Mouse (Mus musculus) neural tube, embryonic 11.5 days (tissue): ENCODE data around the gene Zdhhc1. TPM values are rescaled to one million over a fixed set of nuclear protein-coding genes. Genes with fewer than 3 reads are reported as not detected.
A peak's percentile ranks its signal among the peaks of the same experiment; 100 is the strongest.

Source experiments
- ATAC-seq: fragments of 200-750 bp; cut with Nextera tagmentation; 2 replicates; pipeline ENCODE4 v1.8.0; 2017; ENCODE audit warnings: moderate number of reproducible peaks, mild to moderate bottlenecking, moderate TSS enrichment, moderate library complexity; ENCODE audit not compliant: insufficient read depth, low FRiP score, low TSS enrichment
- DNase-seq: peaks from one replicate; pipeline ENCODE4 v3.0.0-alpha.2; 2015; ENCODE audit warnings: low spot score
- H3K27ac ChIP-seq: fragments of 300-500 bp; sonication (generic); 2 replicates; pipeline ENCODE4 v1.5.1; 2014; ENCODE audit warnings: low read depth, mild to moderate bottlenecking, low read length
- H3K27me3 ChIP-seq: fragments of 300-500 bp; sonication (generic); 2 replicates; pipeline ENCODE4 v1.6.1; 2014; ENCODE audit warnings: mild to moderate bottlenecking, low read length, mixed read lengths; ENCODE audit not compliant: control insufficient read depth, insufficient read depth
- H3K36me3 ChIP-seq: fragments of 300-500 bp; sonication (generic); 2 replicates; pipeline ENCODE4 v1.6.1; 2014; ENCODE audit warnings: mild to moderate bottlenecking, low read length, moderate library complexity, mixed read lengths; ENCODE audit not compliant: control insufficient read depth, insufficient read depth
- H3K4me1 ChIP-seq: fragments of 300-500 bp; sonication (generic); 2 replicates; pipeline ENCODE4 v1.6.1; 2014; ENCODE audit warnings: low read length, mixed read lengths; ENCODE audit not compliant: control insufficient read depth, insufficient read depth
- H3K4me2 ChIP-seq: fragments of 300-500 bp; sonication (generic); 2 replicates; pipeline ENCODE4 v1.6.1; 2014; ENCODE audit warnings: low read depth, mild to moderate bottlenecking, moderate library complexity
- H3K4me3 ChIP-seq: fragments of 300-500 bp; sonication (generic); 2 replicates; pipeline ENCODE4 v1.5.1; 2014; ENCODE audit warnings: low read depth, low read length
- H3K9ac ChIP-seq: fragments of 300-500 bp; sonication (generic); 2 replicates; pipeline ENCODE4 v1.6.1; 2014; ENCODE audit warnings: mild to moderate bottlenecking, low read length
- H3K9me3 ChIP-seq: fragments of 300-500 bp; sonication (generic); 2 replicates; pipeline ENCODE4 v1.6.1; 2016; ENCODE audit warnings: low read length; ENCODE audit not compliant: control insufficient read depth
- WGBS: fragments of 180-500 bp; shearing (Covaris S2); extraction: QIAGEN DNeasy Blood & Tissue Kit; methylation state at CpG from one replicate; pipeline ENCODE4 v1.1.7; 2014; 5-methylcytosine and 5-hydroxymethylcytosine counted together
- polyA plus RNA-seq: library from polyadenylated mRNA; unstranded; fragments of >200 nt; fragmentation: Nextera tagmentation; extraction: Ambion mirVana; gene quantifications from 2 replicates; pipeline ENCODE4 v1.2.1, GENCODE M21; 2014

Zdhhc1 gene
- 18.5 and 18.9 TPM in 2 replicates for polyA plus RNA-seq

DNA sequence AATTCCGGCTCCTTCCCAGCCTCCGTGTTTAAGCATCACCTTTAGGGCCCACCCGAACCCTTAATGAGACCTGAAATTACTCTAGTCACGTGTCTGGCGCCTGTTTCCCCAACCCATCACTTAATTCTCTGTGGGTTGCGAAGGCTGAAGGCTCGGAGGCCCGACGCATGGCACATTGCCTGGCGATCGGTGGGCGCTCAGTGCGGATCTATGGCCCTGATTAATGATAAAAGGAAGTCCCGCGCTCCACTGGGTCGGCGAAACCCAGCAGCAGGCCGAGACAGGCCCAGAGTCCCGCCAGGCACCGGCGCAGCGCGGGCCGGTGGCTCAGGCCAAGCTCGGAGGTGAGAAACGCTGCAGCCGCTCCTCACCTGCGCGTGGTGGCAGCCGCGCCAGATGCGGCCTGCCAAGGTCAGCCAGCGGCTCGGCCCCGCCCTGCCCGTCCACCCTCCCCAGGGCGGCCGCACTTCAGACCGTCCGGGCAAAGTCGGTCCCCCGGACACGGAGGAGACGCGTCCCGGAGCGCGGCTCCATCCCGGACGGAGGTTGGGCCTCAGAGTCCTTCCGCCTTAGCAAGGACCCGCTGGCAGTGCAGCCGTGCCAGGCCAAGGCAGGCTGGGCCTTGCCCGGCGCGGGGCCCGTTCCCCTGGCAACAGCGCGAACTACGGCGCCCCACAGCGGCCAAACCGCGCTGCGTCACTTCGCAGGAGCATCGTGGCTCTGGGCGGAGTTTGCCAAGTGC lies at the start of gene Zdhhc1:
TSS of gene Zdhhc1 (minus strand) at position 464 of the 742 bp plus-strand sequence.
- peaks cover 7% of the 10 kb centered on the region for H3K4me1 ChIP-seq
- no peaks in the 10 kb centered on the region for H3K9me3 ChIP-seq
- no peaks in the 10 kb centered on the region for H3K27me3 ChIP-seq
- peak within 1 kb of the TSS; percentile 87 for H3K9ac ChIP-seq
- H3K4me3 ChIP-seq = peak within 1 kb of the TSS; percentile 77
- peak; percentile 92 for DNase-seq
- peak within 1 kb of the TSS; percentile 91 for H3K4me2 ChIP-seq
- no peak within 1 kb of the TSS for H3K27ac ChIP-seq
- no peaks in the 10 kb centered on the region for H3K36me3 ChIP-seq
- under 1% methylated on average over 65 of the region's 68 CpGs for whole genome bisulfite sequencing
- peak; percentile 90 for ATAC-seq

DNA sequence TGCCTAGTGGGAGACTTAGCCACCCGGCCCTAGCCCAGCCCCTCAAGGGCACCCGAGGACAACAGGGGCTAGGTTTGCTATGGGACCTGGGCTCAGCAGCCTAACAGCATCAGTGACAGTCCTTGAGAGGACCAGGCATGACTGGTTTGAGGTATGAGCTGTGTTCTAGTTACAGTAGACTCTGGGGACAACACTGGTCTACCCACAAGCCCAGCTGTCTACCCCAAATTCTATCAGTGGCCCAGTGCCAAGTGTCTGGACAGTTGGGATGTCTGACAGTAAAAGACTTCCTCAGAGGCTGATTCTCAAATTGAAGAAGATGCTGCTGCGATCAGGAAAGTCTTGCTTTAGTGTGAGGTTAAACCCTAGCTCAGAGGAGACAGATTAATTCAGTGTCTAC lies 48.5 kb upstream of the Zdhhc1 start:
- no peak for ATAC-seq

DNA sequence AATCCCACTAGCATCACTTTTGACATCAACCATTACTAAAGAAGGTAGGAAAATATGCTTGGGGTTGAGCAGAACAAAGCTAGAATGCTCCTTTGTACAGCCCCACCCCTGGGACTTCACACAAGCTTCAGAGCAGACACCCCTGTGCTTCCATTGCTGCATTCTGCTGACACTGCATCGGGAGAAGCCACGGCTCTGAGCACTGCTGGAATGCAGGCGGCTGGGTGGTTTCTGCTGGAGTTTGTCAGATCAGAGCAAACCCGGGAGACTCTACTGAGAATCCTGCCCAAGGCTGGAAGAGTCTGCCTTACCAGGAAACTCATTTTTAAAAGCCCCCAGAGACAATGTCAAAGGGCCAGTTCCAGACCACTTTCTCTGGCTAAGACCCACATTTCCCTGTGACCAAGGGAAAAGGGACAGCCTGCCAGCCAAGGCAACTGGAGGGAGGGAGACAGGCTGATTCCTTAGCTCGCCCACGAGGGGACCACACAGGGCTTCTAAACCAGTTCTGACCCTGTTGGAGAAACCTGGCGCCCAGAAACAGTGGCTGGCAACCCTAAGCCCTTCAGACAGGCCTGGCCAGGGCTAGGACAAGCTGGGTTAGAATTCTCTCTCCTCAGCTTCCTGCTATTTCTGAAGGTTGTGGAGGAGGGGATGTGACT lies 48.0 kb upstream of the Zdhhc1 start:
- 56% methylated on average over 7 of the region's 7 CpGs for WGBS
- Histone ChIP-seq H3K9me3 (no peaks in the 10 kb centered on the region), H3K4me1 (0 out of 2 replicates have a peak, but pooled peaks cover 5% of the 10 kb centered on the region), H3K27ac (no peak overlapping the region), H3K36me3 (0 out of 2 replicates have a peak, but pooled peaks cover 2% of the 10 kb centered on the region), H3K9ac (peak overlapping the region; percentile 6; the same call in 1 of the 2 replicates), H3K27me3 (no peaks in the 10 kb centered on the region), H3K4me2 (no peak overlapping the region), H3K4me3 (no peak overlapping the region)
- DNase-seq (no peak), ATAC-seq (no peak)

More for the DNA sequence above, 48.5 kb upstream of the Zdhhc1 start:
- H3K36me3 ChIP-seq = 0 out of 2 replicates have a peak, but pooled peaks cover 2% of the 10 kb centered on the region
- no peak overlapping the region for H3K4me3 ChIP-seq
- no peaks in the 10 kb centered on the region for H3K27me3 ChIP-seq
- no peak overlapping the region for H3K4me2 ChIP-seq
- H3K4me1 ChIP-seq = 0 out of 2 replicates have a peak, but pooled peaks cover 5% of the 10 kb centered on the region
- no peaks in the 10 kb centered on the region for H3K9me3 ChIP-seq
- H3K9ac ChIP-seq = peak overlapping the region; percentile 6; the same call in 1 of the 2 replicates
- H3K27ac ChIP-seq = no peak overlapping the region
- WGBS = 85% methylated on average over 3 of the region's 3 CpGs
- DNase-seq = no peak

DNA sequence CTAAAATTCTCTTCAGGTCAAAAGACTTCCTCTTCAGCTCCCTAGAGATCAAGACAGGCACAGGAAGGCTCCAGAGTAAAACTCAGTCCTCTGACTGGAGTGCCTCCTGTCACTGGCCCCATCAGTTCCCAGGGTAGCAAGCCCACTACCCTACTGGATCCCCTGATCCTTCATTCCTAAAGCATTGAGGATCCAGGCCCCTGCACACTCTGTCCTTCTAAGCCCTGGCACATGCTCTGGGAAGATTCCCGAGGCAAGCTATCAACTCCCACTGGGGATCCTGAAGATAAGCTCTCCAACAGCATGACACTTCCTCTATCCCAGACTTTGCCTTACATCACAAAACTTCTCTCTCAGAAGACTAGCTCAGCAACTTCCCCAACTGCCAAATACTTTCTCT lies 47.0 kb upstream of the Zdhhc1 start:
- H3K9me3 ChIP-seq = no peaks in the 10 kb centered on the region
- H3K4me3 ChIP-seq = no peak overlapping the region
- H3K27ac ChIP-seq = no peak overlapping the region
- DNase-seq (no peak), ATAC-seq (no peak)
- H3K27me3 ChIP-seq = no peaks in the 10 kb centered on the region
- WGBS = 59% methylated on average over 1 of the region's 1 CpGs
- peaks cover 4% of the 10 kb centered on the region; the same call in 1 of the 2 replicates for H3K36me3 ChIP-seq
- no peak overlapping the region for H3K9ac ChIP-seq
- H3K4me2 ChIP-seq = no peak overlapping the region
- 0 out of 2 replicates have a peak, but pooled peaks cover 5% of the 10 kb centered on the region for H3K4me1 ChIP-seq

DNA sequence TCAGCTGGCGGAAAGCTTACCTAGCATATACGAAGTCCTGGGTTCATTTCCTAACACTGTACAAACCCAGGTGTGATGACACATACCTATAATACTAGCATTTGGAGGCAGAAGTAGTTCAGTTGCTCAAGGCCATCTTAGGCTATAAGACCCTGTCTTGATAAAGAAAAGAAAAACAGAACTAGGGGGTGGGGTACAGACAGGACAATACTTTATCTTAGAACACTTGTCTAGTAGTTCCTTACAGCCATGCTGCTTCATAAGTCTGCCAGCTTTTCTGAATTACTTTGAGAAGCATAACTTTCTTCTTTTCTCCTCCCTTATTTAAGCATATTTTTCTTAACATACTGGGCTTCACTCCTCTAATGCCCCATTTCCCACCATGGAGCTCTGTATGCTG lies 46.1 kb upstream of the Zdhhc1 start:
- no peak for ATAC-seq
- no peaks in the 10 kb centered on the region for H3K9me3 ChIP-seq
- H3K27me3 ChIP-seq = no peaks in the 10 kb centered on the region
- no peak overlapping the region for H3K4me3 ChIP-seq
- no peak overlapping the region for H3K27ac ChIP-seq
- no peak overlapping the region for H3K4me2 ChIP-seq
- 0 out of 2 replicates have a peak, but pooled peaks cover 5% of the 10 kb centered on the region for H3K4me1 ChIP-seq
- 94% methylated on average over 2 of the region's 2 CpGs for WGBS
- H3K9ac ChIP-seq = no peak overlapping the region
- H3K36me3 ChIP-seq = peaks cover 4% of the 10 kb centered on the region; the same call in 1 of the 2 replicates
- DNase-seq = no peak

DNA sequence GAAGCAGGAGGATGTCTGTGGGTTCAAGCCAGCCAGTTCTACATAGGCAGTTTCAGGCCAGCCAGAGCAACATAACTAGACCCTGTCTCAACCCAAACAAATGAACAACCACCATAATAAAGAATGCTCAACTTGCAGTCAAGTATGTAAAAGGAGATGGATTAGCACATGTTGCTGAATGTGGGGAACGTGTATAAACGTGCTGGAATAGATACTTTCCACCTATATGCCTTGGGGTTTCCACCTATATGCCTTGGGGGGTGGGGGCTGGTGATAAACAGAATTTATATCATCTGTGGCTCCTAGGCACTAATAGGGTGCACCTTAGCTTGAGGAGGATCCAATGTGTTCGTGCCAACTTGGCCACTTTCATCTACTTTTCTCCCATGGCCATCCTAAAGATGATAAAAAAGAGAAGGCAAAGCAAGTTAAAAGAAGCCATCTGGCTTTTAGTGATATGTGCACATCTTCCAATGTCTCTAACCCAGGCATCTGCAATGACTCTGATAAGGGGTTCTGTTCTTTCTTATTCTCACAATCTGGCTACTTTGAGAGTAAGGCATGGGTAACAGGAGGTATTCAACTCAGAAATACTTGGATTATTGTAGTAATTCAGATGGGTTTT lies 45.4 kb upstream of the Zdhhc1 start:
- H3K27me3 ChIP-seq = no peaks in the 10 kb centered on the region
- H3K4me2 ChIP-seq = no peak overlapping the region
- 0 out of 2 replicates have a peak, but pooled peaks cover 5% of the 10 kb centered on the region for H3K4me1 ChIP-seq
- H3K36me3 ChIP-seq = peaks cover 4% of the 10 kb centered on the region; the same call in 1 of the 2 replicates
- H3K9me3 ChIP-seq = no peaks in the 10 kb centered on the region
- no peak overlapping the region for H3K27ac ChIP-seq
- 88% methylated on average over 3 of the region's 3 CpGs for WGBS
- ATAC-seq (no peak), DNase-seq (no peak)
- no peak overlapping the region for H3K4me3 ChIP-seq
- no peak overlapping the region for H3K9ac ChIP-seq

DNA sequence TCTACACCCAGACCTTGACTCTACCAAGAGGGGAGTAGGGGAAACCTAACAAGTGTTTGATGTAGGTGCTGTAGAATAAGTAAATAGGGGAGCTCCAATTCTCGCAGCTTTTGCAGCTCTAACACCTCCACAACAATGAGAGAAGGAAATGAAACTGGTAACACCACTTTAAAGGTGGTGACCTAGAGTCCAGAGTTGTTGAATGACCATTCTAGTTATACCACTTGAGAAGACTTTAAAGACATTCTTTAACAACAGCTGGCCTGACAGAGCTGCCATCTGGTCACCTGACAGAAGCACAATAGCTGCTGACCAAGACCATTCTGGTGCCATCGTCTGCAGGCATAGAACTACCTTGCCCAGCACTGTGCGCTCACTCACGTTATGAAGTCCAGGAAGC lies 42.2 kb upstream of the Zdhhc1 start:
- Histone ChIP-seq H3K4me2 (no peak overlapping the region), H3K27ac (no peak overlapping the region), H3K4me1 (0 out of 2 replicates have a peak, but pooled peaks cover 3% of the 10 kb centered on the region), H3K4me3 (no peak overlapping the region), H3K9me3 (no peaks in the 10 kb centered on the region), H3K9ac (no peak overlapping the region), H3K27me3 (no peaks in the 10 kb centered on the region), H3K36me3 (peaks cover 4% of the 10 kb centered on the region; the same call in 1 of the 2 replicates)
- no peak for ATAC-seq
- WGBS = 79% methylated on average over 4 of the region's 4 CpGs
- no peak for DNase-seq

DNA sequence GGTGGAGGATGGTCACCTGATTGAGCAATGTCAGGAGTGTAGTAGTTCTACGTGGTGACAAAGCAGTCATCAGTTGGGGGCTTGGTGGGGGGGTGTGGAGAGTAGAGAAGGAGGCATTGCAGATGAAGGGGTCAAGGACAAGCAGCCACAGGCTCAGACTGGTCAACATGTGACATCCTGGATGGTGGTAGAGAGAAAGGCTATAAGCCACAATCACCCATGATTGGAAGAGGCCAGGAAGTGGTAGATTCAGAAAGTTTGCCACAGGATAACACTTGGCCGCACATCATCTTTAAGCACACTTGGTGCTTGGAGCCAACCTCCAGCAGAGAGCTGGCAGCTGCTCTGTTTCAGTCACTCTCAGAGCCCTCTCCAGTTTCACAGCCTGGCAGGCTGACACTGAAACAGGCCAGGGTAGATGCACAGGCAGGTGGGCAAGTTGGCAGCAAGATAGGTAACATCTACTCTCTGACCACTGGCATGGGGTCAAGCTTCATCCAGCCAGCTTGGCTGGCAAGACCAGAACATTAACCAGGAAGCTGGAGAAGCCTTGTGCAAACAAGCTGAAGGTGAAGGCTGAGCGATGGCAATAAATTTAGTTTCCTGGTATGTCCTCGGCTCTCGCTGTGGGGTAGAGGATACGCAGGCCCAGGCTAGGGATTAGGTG lies 40.4 kb upstream of the Zdhhc1 start:
- DNase-seq (no peak), ATAC-seq (no peak)
- no peak overlapping the region for H3K4me3 ChIP-seq
- peaks cover 5% of the 10 kb centered on the region; the same call in 1 of the 2 replicates for H3K4me1 ChIP-seq
- H3K9ac ChIP-seq = no peak overlapping the region
- no peaks in the 10 kb centered on the region for H3K9me3 ChIP-seq
- H3K27ac ChIP-seq = no peak overlapping the region
- no peak overlapping the region for H3K4me2 ChIP-seq
- H3K36me3 ChIP-seq = peaks cover 4% of the 10 kb centered on the region; the same call in 1 of the 2 replicates
- WGBS = 94% methylated on average over 6 of the region's 6 CpGs
- H3K27me3 ChIP-seq = no peaks in the 10 kb centered on the region
